Mouse (Mus musculus): ENCODE data around the gene Vstm4.

DNA sequence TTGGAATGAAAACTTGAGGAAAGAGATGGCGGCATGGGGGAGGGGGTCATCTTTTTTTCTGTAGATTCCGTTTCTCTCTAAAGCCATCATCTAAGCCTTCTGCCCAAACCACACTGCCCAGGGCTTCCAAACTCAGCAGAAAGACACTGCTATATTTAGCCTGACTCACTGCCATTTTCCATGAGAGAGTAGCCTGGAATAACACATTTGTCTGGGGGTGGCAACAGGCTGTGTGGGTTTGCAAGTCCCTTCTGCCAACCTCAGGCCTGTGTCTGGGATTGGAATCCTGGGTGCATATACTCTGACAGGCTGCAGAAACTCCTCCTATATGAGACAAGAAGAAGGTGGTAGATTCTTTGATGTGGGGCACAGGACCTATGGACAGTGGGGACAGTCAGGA lies 91.0 kb downstream of the Vstm4 start:
- no peak for TF ChIP-seq CTCF (IDR thresholded peaks at IDR 0.05; ENCODE audit: low read depth)
- TF ChIP-seq EP300 (optimal IDR thresholded peaks at IDR 0.05) = no peak

Measured in stomach, postnatal 0 days (tissue).